Mouse (Mus musculus): ENCODE measurements at regions not wholly inside any gene's neighbourhood (a gene's known extent, or its start where the extent isn't known, plus 50 kb on each side); places are given as distances from the start of the nearest gene placed in this dataset.

DNA sequence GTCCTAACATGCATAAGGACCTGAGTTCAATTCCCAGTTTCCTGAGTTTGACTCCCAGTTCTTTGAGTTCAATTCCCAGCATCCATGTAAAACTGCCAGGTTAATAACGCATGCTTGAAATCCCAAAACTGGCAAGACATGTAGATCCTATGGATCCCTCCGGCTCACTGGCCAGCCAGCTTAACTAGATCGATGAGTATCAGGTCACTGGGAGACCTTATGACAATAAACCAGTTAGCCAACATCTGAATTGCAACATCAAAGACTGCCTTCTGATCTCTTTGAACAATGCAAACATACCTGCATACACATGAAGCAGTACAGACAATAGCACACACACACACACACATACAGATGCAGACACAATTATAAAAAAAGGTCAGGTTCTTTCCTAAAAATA is 762.0 kb upstream of the Cited2 start:
- no peaks in the 10 kb centered on the region for H3K36me3 ChIP-seq
- no peak overlapping the region for H3K4me2 ChIP-seq (replicated peaks)
- H3K4me1 ChIP-seq, result no peaks in the 10 kb centered on the region
- H3K9ac ChIP-seq (replicated peaks), result no peak overlapping the region
- H3K27ac ChIP-seq (replicated peaks), result no peak overlapping the region
- no peak for ATAC-seq (ENCODE audit: low FRiP score, low read depth)
- no peak overlapping the region for H3K4me3 ChIP-seq
- WGBS, result 88% methylated on average over 3 of the region's 3 CpGs
- H3K27me3 ChIP-seq, result no peaks in the 10 kb centered on the region
- no peaks in the 10 kb centered on the region for H3K9me3 ChIP-seq

- H3K4me2 ChIP-seq (replicated peaks), result no peak overlapping the region
- H3K4me3 ChIP-seq, result no peak overlapping the region
- no peak for ATAC-seq (ENCODE audit: low FRiP score, low read depth)
- no peak overlapping the region for H3K27ac ChIP-seq (replicated peaks)
- no peaks in the 10 kb centered on the region for H3K4me1 ChIP-seq
- H3K27me3 ChIP-seq, result no peaks in the 10 kb centered on the region
- H3K9me3 ChIP-seq, result no peaks in the 10 kb centered on the region
- 70% methylated on average over 2 of the region's 2 CpGs for WGBS
- H3K36me3 ChIP-seq, result no peaks in the 10 kb centered on the region
- no peak overlapping the region for H3K9ac ChIP-seq (replicated peaks)
These were observed 760.6 kb upstream of the Cited2 start for GRCm38 (mm10) chr10:16962463-16962862.

DNA sequence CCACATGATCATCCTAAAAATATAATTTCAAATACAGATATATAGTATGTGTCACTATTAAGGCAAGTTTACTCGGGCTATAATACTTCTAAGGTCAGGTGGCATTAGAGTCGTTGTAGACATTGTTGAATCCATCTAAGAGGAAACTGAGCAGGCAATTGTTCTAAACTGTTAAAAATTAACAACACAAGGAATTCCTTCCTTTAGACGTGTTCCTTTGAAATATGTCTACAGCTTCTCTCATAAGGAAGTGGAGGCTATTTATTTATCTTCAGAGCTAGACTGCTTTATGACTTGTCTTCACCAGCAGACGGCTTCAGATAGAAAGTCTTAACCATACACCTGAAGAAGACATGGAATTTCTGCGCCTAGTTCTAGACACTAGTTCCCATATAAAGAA is 744.2 kb upstream of the Cited2 start:
- H3K27me3 ChIP-seq, result no peaks in the 10 kb centered on the region
- no peak for ATAC-seq (ENCODE audit: low FRiP score, low read depth)
- H3K9ac ChIP-seq (replicated peaks), result no peak overlapping the region
- 89% methylated on average over 5 of the region's 5 CpGs for WGBS
- H3K4me2 ChIP-seq (replicated peaks), result no peak overlapping the region
- H3K4me3 ChIP-seq, result no peak overlapping the region
- H3K9me3 ChIP-seq, result 0 out of 2 replicates have a peak, but pooled peaks cover 1% of the 10 kb centered on the region
- no peaks in the 10 kb centered on the region for H3K4me1 ChIP-seq
- H3K36me3 ChIP-seq, result no peaks in the 10 kb centered on the region
- no peak overlapping the region for H3K27ac ChIP-seq (replicated peaks)

GRCm38 (mm10) chr10:16990227-16990626 is 732.8 kb upstream of the Cited2 start:
- H3K9ac ChIP-seq (replicated peaks), result no peak overlapping the region
- no peaks in the 10 kb centered on the region for H3K4me1 ChIP-seq
- H3K36me3 ChIP-seq, result no peaks in the 10 kb centered on the region
- ATAC-seq (ENCODE audit: low FRiP score, low read depth), result no peak
- H3K4me2 ChIP-seq (replicated peaks), result no peak overlapping the region
- H3K9me3 ChIP-seq, result no peaks in the 10 kb centered on the region
- 88% methylated on average over 1 of the region's 1 CpGs for WGBS
- H3K4me3 ChIP-seq, result no peak overlapping the region
- no peaks in the 10 kb centered on the region for H3K27me3 ChIP-seq
- no peak overlapping the region for H3K27ac ChIP-seq (replicated peaks)

DNA sequence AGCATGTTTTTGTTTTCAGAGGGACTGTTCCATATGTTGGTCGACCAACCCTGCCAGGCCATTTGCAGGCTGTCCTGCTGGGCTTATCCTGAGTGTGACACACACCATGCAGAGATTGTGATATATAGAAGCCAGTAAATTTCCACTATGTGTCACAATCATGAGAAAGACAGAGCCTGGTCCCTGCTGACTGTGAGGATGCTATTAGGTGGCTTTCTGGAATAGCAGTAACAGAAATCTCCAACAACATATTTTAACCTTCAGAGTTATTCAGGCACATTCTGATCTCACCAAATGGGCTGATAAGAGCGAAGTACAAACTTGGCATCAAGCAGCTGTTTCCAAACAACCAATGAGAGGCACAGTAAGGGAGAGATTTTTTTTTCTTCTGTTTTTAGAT is 729.2 kb upstream of the Cited2 start:
- Histone ChIP-seq H3K27me3 (no peaks in the 10 kb centered on the region), H3K27ac (replicated peaks) (no peak overlapping the region), H3K4me3 (no peak overlapping the region), H3K9me3 (no peaks in the 10 kb centered on the region), H3K4me1 (no peaks in the 10 kb centered on the region), H3K36me3 (no peaks in the 10 kb centered on the region), H3K4me2 (replicated peaks) (no peak overlapping the region), H3K9ac (replicated peaks) (no peak overlapping the region)
- 72% methylated on average over 2 of the region's 2 CpGs for WGBS
- no peak for ATAC-seq (ENCODE audit: low FRiP score, low read depth)

DNA sequence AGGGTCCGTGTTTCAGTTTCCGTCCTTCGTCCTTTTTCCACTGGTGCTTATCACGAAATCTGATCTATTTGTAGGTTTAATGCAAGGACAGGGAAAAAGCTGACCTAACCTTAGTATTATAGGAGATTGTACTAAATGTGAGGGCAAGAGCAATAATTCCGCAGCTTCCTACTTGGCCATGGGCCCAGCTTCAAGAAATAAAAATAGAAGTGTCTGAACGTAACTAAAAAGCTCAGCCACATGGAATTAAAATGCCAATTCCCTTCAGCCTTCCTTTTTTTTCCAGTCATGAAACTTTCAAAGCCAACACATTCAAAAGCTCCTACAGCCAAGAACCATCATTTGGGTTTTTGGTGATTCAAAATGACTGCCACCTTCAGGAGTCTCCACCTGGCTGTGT is 728.5 kb upstream of the Cited2 start:
- Histone ChIP-seq H3K36me3 (no peaks in the 10 kb centered on the region), H3K4me2 (replicated peaks) (no peak overlapping the region), H3K9me3 (no peaks in the 10 kb centered on the region), H3K27ac (replicated peaks) (no peak overlapping the region), H3K9ac (replicated peaks) (no peak overlapping the region), H3K4me1 (no peaks in the 10 kb centered on the region), H3K4me3 (no peak overlapping the region), H3K27me3 (no peaks in the 10 kb centered on the region)
- WGBS, result 88% methylated on average over 6 of the region's 6 CpGs
- ATAC-seq (ENCODE audit: low FRiP score, low read depth), result no peak

DNA sequence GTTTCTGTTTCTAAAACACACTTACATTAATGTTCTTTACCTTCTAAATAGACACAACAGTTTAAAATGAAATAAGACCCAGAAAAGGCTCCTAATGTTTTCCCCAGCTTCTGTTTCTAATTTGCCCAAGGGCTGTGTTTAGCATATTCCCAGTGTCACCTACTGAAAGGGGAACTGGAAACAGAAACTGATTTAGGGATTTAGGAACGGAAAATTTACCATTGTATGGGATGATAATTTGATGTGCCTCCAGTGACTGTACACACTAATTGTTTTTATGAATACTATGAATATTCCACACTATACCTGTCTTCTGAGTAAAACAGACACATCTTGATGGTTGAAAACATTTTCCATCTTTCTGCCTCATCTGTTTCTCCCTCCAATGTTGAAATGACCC is 728.0 kb upstream of the Cited2 start:
- H3K36me3 ChIP-seq, result no peaks in the 10 kb centered on the region
- no peaks in the 10 kb centered on the region for H3K27me3 ChIP-seq
- no peak overlapping the region for H3K4me3 ChIP-seq
- no peaks in the 10 kb centered on the region for H3K9me3 ChIP-seq
- no peaks in the 10 kb centered on the region for H3K4me1 ChIP-seq
- ATAC-seq (ENCODE audit: low FRiP score, low read depth), result no peak
- H3K4me2 ChIP-seq (replicated peaks), result no peak overlapping the region
- no peak overlapping the region for H3K9ac ChIP-seq (replicated peaks)
- WGBS, result 68% methylated on average over 1 of the region's 1 CpGs
- H3K27ac ChIP-seq (replicated peaks), result no peak overlapping the region

- H3K36me3 ChIP-seq, result no peaks in the 10 kb centered on the region
- no peak overlapping the region for H3K4me2 ChIP-seq (replicated peaks)
- H3K9me3 ChIP-seq, result no peaks in the 10 kb centered on the region
- no peak overlapping the region for H3K4me3 ChIP-seq
- no peak overlapping the region for H3K27ac ChIP-seq (replicated peaks)
- WGBS, result 86% methylated on average over 6 of the region's 6 CpGs
- no peak overlapping the region for H3K9ac ChIP-seq (replicated peaks)
- no peak for ATAC-seq (ENCODE audit: low FRiP score, low read depth)
- peaks cover 3% of the 10 kb centered on the region; the same call in 1 of the 2 replicates for H3K4me1 ChIP-seq
- no peaks in the 10 kb centered on the region for H3K27me3 ChIP-seq
These were observed 726.1 kb upstream of the Cited2 start for GRCm38 (mm10) chr10:16996820-16997466.

DNA sequence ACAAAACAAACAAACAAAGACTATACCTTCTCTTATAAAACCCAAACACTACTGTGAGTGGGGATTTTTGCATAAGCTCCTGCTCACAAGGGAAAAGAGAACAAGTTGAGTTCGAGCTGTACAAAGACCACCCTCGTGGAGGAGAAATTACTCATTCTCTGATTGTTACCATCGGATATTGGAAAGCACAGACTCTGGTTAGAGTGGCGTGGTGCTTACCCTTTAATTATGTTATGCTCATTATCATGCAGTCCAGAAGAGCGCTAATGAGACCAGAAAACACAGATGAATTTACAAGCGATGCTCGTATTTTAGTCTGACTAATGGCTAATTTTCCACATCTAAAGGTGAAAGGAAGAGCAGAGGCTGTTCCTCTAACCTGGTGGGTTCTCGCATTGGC is 721.7 kb upstream of the Cited2 start:
- Histone ChIP-seq H3K9me3 (no peaks in the 10 kb centered on the region), H3K27ac (replicated peaks) (no peak overlapping the region), H3K36me3 (no peaks in the 10 kb centered on the region), H3K4me3 (no peak overlapping the region), H3K4me2 (replicated peaks) (no peak overlapping the region), H3K9ac (replicated peaks) (no peak overlapping the region), H3K4me1 (peaks cover 3% of the 10 kb centered on the region; the same call in 1 of the 2 replicates), H3K27me3 (no peaks in the 10 kb centered on the region)
- 73% methylated on average over 8 of the region's 8 CpGs for WGBS
- ATAC-seq (ENCODE audit: low FRiP score, low read depth), result no peak

- WGBS, result 76% methylated on average over 4 of the region's 4 CpGs
These were observed 719.7 kb upstream of the Cited2 start for GRCm38 (mm10) chr10:17003123-17003849.

DNA sequence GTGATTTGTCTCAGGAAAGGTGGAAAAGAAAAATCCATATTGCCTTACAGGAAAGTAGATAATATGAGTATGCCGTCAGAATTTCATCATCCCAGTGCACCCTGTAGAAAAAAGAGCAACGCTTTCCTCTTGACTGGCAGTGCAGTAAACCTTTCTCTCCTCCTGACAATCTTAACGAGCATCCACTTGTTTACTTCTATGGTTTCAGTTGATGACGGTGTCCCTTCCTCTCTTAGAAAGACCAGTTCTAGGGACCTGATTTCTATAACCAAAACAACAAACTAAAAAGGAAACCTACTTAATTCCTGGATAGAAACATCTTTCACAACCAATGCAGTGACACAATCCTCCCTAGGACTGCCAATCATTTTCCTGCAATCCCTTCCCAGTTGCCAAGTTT is 714.3 kb upstream of the Cited2 start:
- H3K27ac ChIP-seq (replicated peaks), result no peak overlapping the region
- no peaks in the 10 kb centered on the region for H3K9me3 ChIP-seq
- H3K4me1 ChIP-seq, result no peaks in the 10 kb centered on the region
- 81% methylated on average over 4 of the region's 4 CpGs for WGBS
- no peak overlapping the region for H3K9ac ChIP-seq (replicated peaks)
- H3K27me3 ChIP-seq, result no peaks in the 10 kb centered on the region
- no peaks in the 10 kb centered on the region for H3K36me3 ChIP-seq
- no peak overlapping the region for H3K4me3 ChIP-seq
- ATAC-seq (ENCODE audit: low FRiP score, low read depth), result no peak
- H3K4me2 ChIP-seq (replicated peaks), result no peak overlapping the region

More at GRCm38 (mm10) chr10:17003123-17003849, 719.7 kb upstream of the Cited2 start:
- Histone ChIP-seq H3K4me2 (replicated peaks) (no peak overlapping the region), H3K27me3 (no peaks in the 10 kb centered on the region), H3K4me3 (no peak overlapping the region), H3K27ac (replicated peaks) (no peak overlapping the region), H3K9me3 (no peaks in the 10 kb centered on the region), H3K36me3 (no peaks in the 10 kb centered on the region), H3K4me1 (peaks cover 3% of the 10 kb centered on the region; the same call in 1 of the 2 replicates), H3K9ac (replicated peaks) (no peak overlapping the region)
- no peak for ATAC-seq (ENCODE audit: low FRiP score, low read depth)

GRCm38 (mm10) chr10:17010047-17010446 is 713.0 kb upstream of the Cited2 start:
- no peak for ATAC-seq (ENCODE audit: low FRiP score, low read depth)
- Histone ChIP-seq H3K27me3 (no peaks in the 10 kb centered on the region), H3K9me3 (no peaks in the 10 kb centered on the region), H3K27ac (replicated peaks) (no peak overlapping the region), H3K4me3 (no peak overlapping the region), H3K9ac (replicated peaks) (no peak overlapping the region), H3K4me2 (replicated peaks) (no peak overlapping the region), H3K4me1 (no peaks in the 10 kb centered on the region), H3K36me3 (no peaks in the 10 kb centered on the region)
- 89% methylated on average over 3 of the region's 3 CpGs for WGBS
